35 mouse cellular contexts compared by ENCODE assay signal in genomic region chr3:27322591-27322990, GRCm38 (mm10). TPM values are rescaled to one million over a fixed set of nuclear protein-coding genes. Genes with fewer than 3 reads are reported as not detected.
DNase-seq lines count a peak whose midpoint lies in the region; ATAC-seq lines count a peak whose summit lies in the region.
"Had no signal": no experiment of that assay in that cellular context is flagged by ENCODE, and none has a peak within 500 bp of the region (broad histone marks: within the 10 kb centered on the region; RNA-seq: fewer than 3 reads in every experiment).

No protein-coding gene starts in this region.

- ATAC-seq in activated CD4-positive, CD25-positive, alpha-beta regulatory T cell, adult 4 months, result peak; percentile 67
- peak; percentile 75 for ATAC-seq in megakaryocyte, adult 5-6 weeks (ENCODE audit: poor library complexity, severe bottlenecking)
- ATAC-seq in erythroblast, adult 5-6 weeks (replicated peaks; ENCODE audit: low FRiP score, poor library complexity, severe bottlenecking), result no peak
- ATAC-seq: forebrain, embryonic 13.5 days had no signal

- DNase-seq in thymus, postnatal 0 days (ENCODE audit: low spot score), result peak; percentile 30
- no peak for DNase-seq in thymus, postnatal 36 days
- DNase-seq in ovary, adult 18-20 months (ENCODE audit: low spot score), result no peak
- DNase-seq: adrenal gland, postnatal 14 days; B cell, adult 2 months; cerebellum, adult 18-20 months; gastrocnemius, postnatal 14 days; heart, adult 11 months; heart, postnatal 4 days; kidney, adult 8-10 months; kidney, postnatal 10 days; layer of hippocampus, postnatal 36 days; lung, adult 2 months; lung, postnatal 10 days; midbrain, embryonic 14.5 days; right cerebral cortex, adult 18-20 months had no signal

RNA-seq across cellular contexts. Expression of gene Tnfsf10, which starts 5.8 kb away (rescaled TPM):
- 2.8 TPM in 2 replicates for polyA plus RNA-seq in thymus, postnatal 0 days (2015; fragmentation: Nextera tagmentation; extraction: Ambion mirVana)
- 10 to 100 TPM; 18.8 to 23.6 TPM for polyA plus RNA-seq in activated CD4-positive, CD25-positive, alpha-beta regulatory T cell, adult 4 months (2017; shearing (Covaris generic))
- total RNA-seq in megakaryocyte, adult 5-6 weeks (2015), result 1.0 and 1.1 TPM in 2 replicates
- 1.5 and 1.6 TPM in 2 replicates for total RNA-seq in megakaryocyte, adult 5-6 weeks (2017)
- total RNA-seq in erythroblast, adult 5-6 weeks (2015; ENCODE audit: low replicate concordance), result 3.3 TPM in 1 of 2 replicates, not detected in the other
- total RNA-seq in erythroblast, adult 5-6 weeks (2017; ENCODE audit: low replicate concordance), result 0.84 TPM in 1 of 2 replicates, not detected in the other
- polyA plus RNA-seq: embryonic facial prominence, embryonic 10.5 days; heart, embryonic 11.5 days; limb, embryonic 10.5 days; neural tube, embryonic 11.5 days had no signal

RNA-seq across cellular contexts. Expression of gene Ghsr, which starts 48.6 kb away (rescaled TPM):
- 0.05 and 0.06 TPM in 2 replicates for polyA plus RNA-seq in thymus, postnatal 0 days (2015; fragmentation: Nextera tagmentation; extraction: Ambion mirVana)
- polyA plus RNA-seq in activated CD4-positive, CD25-positive, alpha-beta regulatory T cell, adult 4 months (2017; shearing (Covaris generic)), result not detected
- total RNA-seq in megakaryocyte, adult 5-6 weeks (2015), result not detected in 2 replicates
- not detected in 2 replicates for total RNA-seq in megakaryocyte, adult 5-6 weeks (2017)
- not detected in 2 replicates for total RNA-seq in erythroblast, adult 5-6 weeks (2015; ENCODE audit: low replicate concordance)
- not detected in 2 replicates for total RNA-seq in erythroblast, adult 5-6 weeks (2017; ENCODE audit: low replicate concordance)
- total RNA-seq: adrenal gland, postnatal 14 days; gastrocnemius, postnatal 14 days; heart, postnatal 4 days; monocyte, adult 5-6 weeks; neutrophil, adult 5-6 weeks had no signal
- polyA plus RNA-seq: embryonic facial prominence, embryonic 10.5 days; embryonic facial prominence, embryonic 15.5 days; forebrain, embryonic 13.5 days; G1E; heart, embryonic 11.5 days; heart, embryonic 16.5 days; intestine, embryonic 14.5 days; large intestine, adult 2 months; limb, embryonic 10.5 days; limb, embryonic 15.5 days; liver, embryonic 14.5 days; lung, adult 2 months; macrophage; spleen, adult 2 months had no signal
